Mouse (Mus musculus) layer of hippocampus, adult 8-10 months (tissue): ENCODE data around the gene Stk40. TPM values are rescaled to one million over a fixed set of nuclear protein-coding genes. Genes with fewer than 3 reads are reported as not detected.

Experiments used
- DNase-seq, 2 experiments: peaks; one replicate each; pipeline ENCODE4 v3.0.0; 2022; ENCODE audit warnings: low spot score in 2 of 2
- total RNA-seq, 4 experiments: library from RNA; stranded (reverse); gene quantifications; 2 replicates each; pipeline ENCODE4 v1.2.4; 2022

Stk40 gene
- total RNA-seq, 4 experiments from 2014 or later: 25.4 to 36.5 (median 31.1) TPM

GRCm38 (mm10) chr4:126097711-126098253, 6.0 kb upstream of the Stk40 start:
- no peak for DNase-seq

GRCm38 (mm10) chr4:126099365-126099764, 4.4 kb upstream of the Stk40 start:
- DNase-seq: no peak

GRCm38 (mm10) chr4:126100764-126101163, 3.0 kb upstream of the Stk40 start:
- DNase-seq: no peak

- peak; percentile 35 to 55 for DNase-seq
These were observed 1.5 kb upstream of the Stk40 start for GRCm38 (mm10) chr4:126102061-126102841.

- peak; percentile 74 to 86 for DNase-seq
These were observed 638 bp upstream of the Stk40 start for GRCm38 (mm10) chr4:126103057-126103581.

- peak; percentile 34 to 39 for DNase-seq
These were observed 711 bp downstream of the Stk40 start for GRCm38 (mm10) chr4:126104261-126105075.

- no peak for DNase-seq
These were observed 1.5 kb downstream of the Stk40 start for GRCm38 (mm10) chr4:126105131-126105783.

- no peak for DNase-seq
These were observed 4.4 kb downstream of the Stk40 start for GRCm38 (mm10) chr4:126108061-126108740.

- DNase-seq: no peak
These were observed 6.0 kb downstream of the Stk40 start for GRCm38 (mm10) chr4:126109613-126110373.

GRCm38 (mm10) chr4:126110374-126111152, 6.8 kb downstream of the Stk40 start:
- peak; percentile 75 to 76 for DNase-seq

GRCm38 (mm10) chr4:126111153-126111549, 7.4 kb downstream of the Stk40 start:
- no peak for DNase-seq

GRCm38 (mm10) chr4:126113243-126113642, 9.5 kb downstream of the Stk40 start:
- DNase-seq: no peak

GRCm38 (mm10) chr4:126113943-126114342, 10.2 kb downstream of the Stk40 start:
- DNase-seq: no peak

GRCm38 (mm10) chr4:126115411-126115810, 11.7 kb downstream of the Stk40 start:
- no peak for DNase-seq

- DNase-seq: no peak
These were observed 12.2 kb downstream of the Stk40 start for GRCm38 (mm10) chr4:126115871-126116521.

GRCm38 (mm10) chr4:126117116-126117515, 13.4 kb downstream of the Stk40 start:
- DNase-seq: no peak

GRCm38 (mm10) chr4:126118651-126119050, 14.9 kb downstream of the Stk40 start:
- peak; percentile 76 to 85 for DNase-seq

- DNase-seq: no peak
These were observed 15.3 kb downstream of the Stk40 start for GRCm38 (mm10) chr4:126119051-126119450.

- DNase-seq: no peak
These were observed 16.3 kb downstream of the Stk40 start for GRCm38 (mm10) chr4:126120052-126120451.
